Mouse (Mus musculus): ENCODE measurements around the gene Tmem51.
"Not testable (repeated sequence)": the region's sequence is repeated elsewhere in the genome, so short reads cannot be mapped to it uniquely, and the experiment has no call there.

The Tmem51 gene

GRCm38 (mm10) chr4:142060455-142061378, 23.4 kb downstream of the Tmem51 start:
- intact Hi-C loops (cut with DNase I): no loop called here

GRCm38 (mm10) chr4:142059841-142060193, 24.3 kb downstream of the Tmem51 start:
- intact Hi-C loops (cut with DNase I): no loop called here

- intact Hi-C loops (cut with DNase I): no loop called here
Measured at GRCm38 (mm10) chr4:142059113-142059840, 24.8 kb downstream of the Tmem51 start.

- intact Hi-C loops (cut with DNase I): no loop called here
Measured at GRCm38 (mm10) chr4:142057529-142058216, 26.4 kb downstream of the Tmem51 start.

GRCm38 (mm10) chr4:142055600-142055999, 28.5 kb downstream of the Tmem51 start:
- intact Hi-C loops (cut with DNase I): no loop called here

- intact Hi-C loops (cut with DNase I): no loop called here
Measured at GRCm38 (mm10) chr4:142054580-142054979, 29.5 kb downstream of the Tmem51 start.

- intact Hi-C loops (cut with DNase I): no loop called here
Measured at GRCm38 (mm10) chr4:142053661-142054448, 30.2 kb downstream of the Tmem51 start.

GRCm38 (mm10) chr4:142053261-142053660, 30.8 kb downstream of the Tmem51 start:
- intact Hi-C loops (cut with DNase I): no loop called here

- intact Hi-C loops (cut with DNase I): no loop called here
Measured at GRCm38 (mm10) chr4:142052391-142053132, 31.5 kb downstream of the Tmem51 start.

- intact Hi-C loops (cut with DNase I): not testable (repeated sequence)
Measured at GRCm38 (mm10) chr4:142051883-142052282, 32.2 kb downstream of the Tmem51 start.

GRCm38 (mm10) chr4:142049963-142050362, 34.1 kb downstream of the Tmem51 start:
- intact Hi-C loops (cut with DNase I): no loop called here

- intact Hi-C loops (cut with DNase I): no loop called here
Measured at GRCm38 (mm10) chr4:142048391-142048790, 35.7 kb downstream of the Tmem51 start.

GRCm38 (mm10) chr4:142047005-142047404, 37.1 kb downstream of the Tmem51 start:
- intact Hi-C loops (cut with DNase I): no loop called here

GRCm38 (mm10) chr4:142046496-142046895, 37.6 kb downstream of the Tmem51 start:
- intact Hi-C loops (cut with DNase I): no loop called here

GRCm38 (mm10) chr4:142045595-142046163, 38.4 kb downstream of the Tmem51 start:
- intact Hi-C loops (cut with DNase I): no loop called here

GRCm38 (mm10) chr4:142044452-142044851, 39.7 kb downstream of the Tmem51 start:
- intact Hi-C loops (cut with DNase I): no loop called here

- intact Hi-C loops (cut with DNase I): no loop called here
Measured at GRCm38 (mm10) chr4:142039662-142040353, 44.3 kb downstream of the Tmem51 start.

- intact Hi-C loops (cut with DNase I): no loop called here
Measured at GRCm38 (mm10) chr4:142037897-142038296, 46.2 kb downstream of the Tmem51 start.

GRCm38 (mm10) chr4:142028533-142028932, 55.6 kb downstream of the Tmem51 start:
- intact Hi-C loops (cut with DNase I): no loop called here

All from adrenal gland (tissue).